Mouse (Mus musculus) spleen, postnatal 14 days (tissue): ENCODE data around the gene Ptov1.

Source experiments
- DNase-seq, 2 experiments: peaks; one replicate each; pipeline ENCODE4 v3.0.0; 2021 to 2022; ENCODE audit warnings: low spot score in 2 of 2

The Ptov1 gene

GRCm38 (mm10) chr7:44869697-44870528 lies at the start of gene Ptov1:
Gene Ptov1 (minus strand): TSS chr7:44869788.
- DNase-seq = peak; percentile 36 to 60

GRCm38 (mm10) chr7:44919127-44919526 lies 49.5 kb upstream of the Ptov1 start:
- DNase-seq = no peak

- no peak for DNase-seq
Observed at GRCm38 (mm10) chr7:44918219-44918618, 48.6 kb upstream of the Ptov1 start.

GRCm38 (mm10) chr7:44916881-44917280 lies 47.3 kb upstream of the Ptov1 start:
- no peak for DNase-seq

- no peak for DNase-seq
Observed at GRCm38 (mm10) chr7:44916191-44916590, 46.6 kb upstream of the Ptov1 start.

- no peak for DNase-seq
Observed at GRCm38 (mm10) chr7:44915314-44915713, 45.7 kb upstream of the Ptov1 start.

- no peak for DNase-seq
Observed at GRCm38 (mm10) chr7:44914396-44914795, 44.8 kb upstream of the Ptov1 start.

GRCm38 (mm10) chr7:44908706-44909476 lies 39.3 kb upstream of the Ptov1 start:
- no peak for DNase-seq

GRCm38 (mm10) chr7:44905430-44905829 lies 35.8 kb upstream of the Ptov1 start:
- no peak for DNase-seq

- no peak for DNase-seq
Observed at GRCm38 (mm10) chr7:44901230-44901722, 31.7 kb upstream of the Ptov1 start.

- DNase-seq = no peak
Observed at GRCm38 (mm10) chr7:44900632-44901031, 31.0 kb upstream of the Ptov1 start.

GRCm38 (mm10) chr7:44898607-44899006 lies 29.0 kb upstream of the Ptov1 start:
- DNase-seq = peak in 1 of 2 experiments; percentile 18

- DNase-seq = no peak
Observed at GRCm38 (mm10) chr7:44896499-44896898, 26.9 kb upstream of the Ptov1 start.

GRCm38 (mm10) chr7:44895593-44896434 lies 26.2 kb upstream of the Ptov1 start, which contains the start of gene Fuz:
Gene Fuz (plus strand): TSS chr7:44896079.
- peak; percentile 65 to 76 for DNase-seq

GRCm38 (mm10) chr7:44895206-44895592 lies 25.6 kb upstream of the Ptov1 start:
- no peak for DNase-seq

GRCm38 (mm10) chr7:44894175-44894574 lies 24.6 kb upstream of the Ptov1 start:
- no peak for DNase-seq

- DNase-seq = no peak
Observed at GRCm38 (mm10) chr7:44893197-44893596, 23.6 kb upstream of the Ptov1 start.

GRCm38 (mm10) chr7:44892276-44892921 lies 22.8 kb upstream of the Ptov1 start, which contains the start of gene Med25:
Gene Med25 (minus strand): TSS chr7:44892712.
- DNase-seq = peak; percentile 75 to 82

- DNase-seq = no peak
Observed at GRCm38 (mm10) chr7:44891611-44892010, 22.0 kb upstream of the Ptov1 start.

GRCm38 (mm10) chr7:44890737-44891136 lies 21.1 kb upstream of the Ptov1 start:
- no peak for DNase-seq

- no peak for DNase-seq
Observed at GRCm38 (mm10) chr7:44890180-44890579, 20.6 kb upstream of the Ptov1 start.
